Mouse (Mus musculus) G1E (cell line): ENCODE results near the gene Nr1h5.

ENCODE experiments used
- CTCF ChIP-seq: IDR thresholded peaks from 2 replicates; pipeline ENCODE4 v1.5.1; 2012; ENCODE audit warnings: low read depth, low read length, inconsistent platforms, mixed read lengths
- GATA1 ChIP-seq: IDR thresholded peaks from 2 replicates; pipeline ENCODE4 v1.6.1; 2012; ENCODE audit warnings: borderline replicate concordance, low read length, inconsistent platforms, mixed read lengths
- GATA2 ChIP-seq: IDR thresholded peaks from 2 replicates; pipeline ENCODE4 v1.6.1; 2012; ENCODE audit warnings: low read depth, low read length, inconsistent platforms, borderline replicate concordance
- POLR2AphosphoS5 ChIP-seq: IDR thresholded peaks from 2 replicates; pipeline ENCODE4 v1.6.1; 2012; ENCODE audit warnings: low read depth, low read length, inconsistent platforms; ENCODE audit not compliant: insufficient replicate concordance

DNA sequence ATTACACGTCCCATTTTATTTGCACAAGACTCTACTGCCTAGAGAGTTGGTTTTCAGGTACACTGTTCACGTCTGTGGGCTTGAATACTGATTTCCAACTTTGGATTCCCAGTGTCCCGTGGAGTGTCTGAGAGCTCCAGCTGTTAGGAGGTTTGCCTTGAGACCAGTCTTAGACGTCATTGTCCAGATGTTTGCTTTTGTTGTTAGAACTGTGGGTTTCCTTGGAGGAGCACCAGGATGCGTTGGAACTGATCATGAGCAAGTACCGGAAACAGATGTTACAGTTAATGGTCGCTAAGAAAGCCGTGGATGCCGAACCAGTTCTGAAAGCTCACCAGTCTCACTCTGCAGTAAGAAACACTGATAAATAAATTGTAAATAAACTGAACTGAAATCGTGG, 33.1 kb upstream of the Nr1h5 start:
- TF ChIP-seq GATA1 (no peak), CTCF (no peak), POLR2AphosphoS5 (no peak), GATA2 (no peak)
